Mouse (Mus musculus) thymus, adult 2 months (tissue): ENCODE measurements around the gene Abhd17c.

Experiments
- CTCF ChIP-seq: fragments of 200-500 bp; IDR thresholded peaks from 2 replicates; pipeline ENCODE4 v1.5.1; 2012; ENCODE audit warnings: mild to moderate bottlenecking, control low read depth, low read length, moderate library complexity, borderline replicate concordance; ENCODE audit not compliant: control insufficient read depth, poor library complexity, insufficient read depth; ENCODE audit errors: extremely low read depth
- POLR2A ChIP-seq: fragments of 200-500 bp; IDR thresholded peaks from 2 replicates; pipeline ENCODE4 v1.6.1; 2012; ENCODE audit warnings: mild to moderate bottlenecking, low read length, control low read depth, moderate library complexity; ENCODE audit not compliant: control insufficient read depth, poor library complexity, insufficient read depth; ENCODE audit errors: extremely low read depth

DNA sequence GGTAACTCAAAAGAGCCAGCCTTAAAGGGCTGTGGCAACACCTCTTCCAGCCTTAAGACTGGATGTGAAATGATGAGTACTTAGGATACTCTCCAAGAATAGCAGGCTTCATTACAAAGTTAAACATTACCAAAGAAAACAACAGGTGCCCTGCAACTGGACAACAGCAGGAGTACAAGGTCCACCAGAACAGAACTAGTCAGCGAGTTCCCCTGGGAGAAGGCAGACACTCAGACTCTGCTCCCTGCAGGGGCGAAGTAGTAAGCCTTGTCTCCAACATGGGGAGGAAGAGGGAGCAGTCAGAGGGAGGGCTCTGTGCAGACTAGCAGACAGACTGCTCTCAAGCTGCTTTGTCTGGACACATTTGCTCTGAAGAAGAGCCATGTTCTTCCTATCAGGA lies 6.1 kb downstream of the Abhd17c start:
- TF ChIP-seq CTCF (no peak), POLR2A (no peak)
